Mouse (Mus musculus): ENCODE measurements around the gene Endog. TPM values are rescaled to one million over a fixed set of nuclear protein-coding genes. Genes with fewer than 3 reads are reported as not detected.
"Not testable (repeated sequence)": the region's sequence is repeated elsewhere in the genome, so short reads cannot be mapped to it uniquely, and the experiment has no call there.

Gene Endog
- total RNA-seq (2014; fragmentation: Nextera tagmentation): 1.1 and 2.4 TPM in 2 replicates
- total RNA-seq (2017): 7.8 and 8.3 TPM in 2 replicates
- polyA plus RNA-seq (2012): 36.0 and 43.2 TPM in 2 replicates

DNA sequence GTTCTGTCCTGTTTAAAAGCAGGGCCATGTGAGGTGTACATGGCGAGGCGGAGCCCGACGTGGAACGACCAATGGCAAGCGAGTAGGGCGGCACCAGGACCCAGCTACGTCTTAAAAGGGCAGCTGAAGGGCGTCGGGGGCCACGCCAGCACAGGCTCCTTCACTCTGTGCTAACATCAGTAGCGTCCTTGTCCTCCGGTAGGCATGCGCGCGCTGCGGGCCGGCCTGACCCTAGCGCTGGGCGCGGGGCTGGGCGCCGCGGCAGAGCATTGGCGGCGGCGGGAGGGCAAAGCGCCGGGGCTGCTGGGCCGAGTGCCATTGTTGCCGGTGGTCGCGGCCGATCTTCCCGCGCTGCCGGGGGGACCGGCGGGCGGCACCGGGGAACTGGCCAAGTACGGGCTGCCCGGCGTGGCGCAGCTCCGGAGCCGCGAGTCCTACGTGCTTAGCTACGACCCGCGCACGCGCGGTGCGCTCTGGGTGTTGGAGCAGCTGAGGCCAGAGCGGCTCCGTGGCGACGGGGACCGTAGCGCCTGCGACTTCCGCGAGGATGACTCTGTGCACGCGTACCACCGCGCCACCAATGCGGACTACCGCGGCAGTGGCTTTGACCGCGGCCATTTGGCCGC lies at the start of gene Endog:
Endog (plus strand) TSS at position 123 of the 626 bp plus-strand sequence.
- peaks cover 48% of the 10 kb centered on the region for H3K36me3 ChIP-seq (replicated peaks)
- H3K9me3 ChIP-seq (replicated peaks): peaks cover 25% of the 10 kb centered on the region
- no peaks in the 10 kb centered on the region for H3K27me3 ChIP-seq (ENCODE audit: insufficient read depth, low read length)
- ATAC-seq (ENCODE audit: extremely low read depth, insufficient number of reproducible peaks, low FRiP score, poor library complexity, severe bottlenecking) (peak; percentile 85), DNase-seq (ENCODE audit: low spot score) (peak; percentile 92)
- H3K4me3 ChIP-seq (ENCODE audit: low read depth, low read length): peak within 1 kb of the TSS; percentile 80
- no peak for TF ChIP-seq CTCF (IDR thresholded peaks at IDR 0.05; ENCODE audit: low read depth, low read length)
- TF ChIP-seq GATA2 (IDR thresholded peaks at IDR 0.05; ENCODE audit: borderline replicate concordance, low read depth, low read length): no peak
- peaks cover 52% of the 10 kb centered on the region for H3K4me1 ChIP-seq (ENCODE audit: insufficient read depth, low read depth, low read length)

DNA sequence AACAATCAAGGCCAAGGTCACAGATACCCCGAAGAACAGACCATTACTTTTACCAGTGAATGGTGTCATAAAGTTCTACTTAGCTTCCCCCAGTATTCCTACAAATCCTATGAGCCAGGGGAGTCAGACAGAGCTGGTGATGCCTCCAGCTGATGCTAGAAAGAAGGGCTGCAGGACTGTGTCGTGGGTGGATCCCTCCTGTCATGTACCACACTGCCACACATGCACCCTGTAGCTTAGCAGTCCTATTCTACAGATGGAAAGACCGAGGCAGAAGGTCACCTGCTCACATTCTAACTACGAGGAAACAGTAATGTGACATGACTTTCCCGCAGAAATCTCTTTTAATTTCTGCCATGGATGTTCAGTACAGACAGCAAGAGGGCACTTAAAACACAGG lies 48.5 kb upstream of the Endog start:
- Histone ChIP-seq H3K27me3 (ENCODE audit: insufficient read depth, low read length) (no peaks in the 10 kb centered on the region), H3K9me3 (replicated peaks) (no peaks in the 10 kb centered on the region), H3K4me3 (ENCODE audit: low read depth, low read length) (no peak overlapping the region), H3K36me3 (replicated peaks) (peaks cover 45% of the 10 kb centered on the region), H3K4me1 (ENCODE audit: insufficient read depth, low read depth, low read length) (peaks cover 29% of the 10 kb centered on the region)
- ATAC-seq (ENCODE audit: extremely low read depth, insufficient number of reproducible peaks, low FRiP score, poor library complexity, severe bottlenecking) (no peak), DNase-seq (ENCODE audit: low spot score) (no peak)
- no peak for TF ChIP-seq GATA2 (IDR thresholded peaks at IDR 0.05; ENCODE audit: borderline replicate concordance, low read depth, low read length)
- TF ChIP-seq GATA1 (IDR thresholded peaks at IDR 0.05; ENCODE audit: borderline replicate concordance, low read length): no peak
- no peak for TF ChIP-seq POLR2AphosphoS5 (IDR thresholded peaks at IDR 0.05; ENCODE audit: insufficient replicate concordance, low read depth, low read length)
- no peak for TF ChIP-seq CTCF (IDR thresholded peaks at IDR 0.05; ENCODE audit: low read depth, low read length)
- no peak for TF ChIP-seq TAL1 (conservative IDR thresholded peaks at IDR 0.05; ENCODE audit: low read depth, low read length)

GRCm38 (mm10) chr2:30123729-30124471 lies 47.4 kb upstream of the Endog start:
- no peaks in the 10 kb centered on the region for H3K27me3 ChIP-seq (ENCODE audit: insufficient read depth, low read length)
- TF ChIP-seq TAL1 (conservative IDR thresholded peaks at IDR 0.05; ENCODE audit: low read depth, low read length) (no peak), POLR2AphosphoS5 (IDR thresholded peaks at IDR 0.05; ENCODE audit: insufficient replicate concordance, low read depth, low read length) (no peak), GATA2 (IDR thresholded peaks at IDR 0.05; ENCODE audit: borderline replicate concordance, low read depth, low read length) (no peak), CTCF (IDR thresholded peaks at IDR 0.05; ENCODE audit: low read depth, low read length) (no peak), GATA1 (IDR thresholded peaks at IDR 0.05; ENCODE audit: borderline replicate concordance, low read length) (no peak)
- peak overlapping the region; percentile 80 for H3K4me3 ChIP-seq (ENCODE audit: low read depth, low read length)
- no peak for ATAC-seq (ENCODE audit: extremely low read depth, insufficient number of reproducible peaks, low FRiP score, poor library complexity, severe bottlenecking)
- DNase-seq (ENCODE audit: low spot score): peak; percentile 44
- no peaks in the 10 kb centered on the region for H3K9me3 ChIP-seq (replicated peaks)
- peaks cover 35% of the 10 kb centered on the region for H3K36me3 ChIP-seq (replicated peaks)
- peaks cover 29% of the 10 kb centered on the region for H3K4me1 ChIP-seq (ENCODE audit: insufficient read depth, low read depth, low read length)

GRCm38 (mm10) chr2:30124472-30125274 lies 46.6 kb upstream of the Endog start, which contains the start of gene Zer1:
Zer1 (minus strand) TSS chr2:30124585.
- peak; percentile 91 for ATAC-seq (ENCODE audit: extremely low read depth, insufficient number of reproducible peaks, low FRiP score, poor library complexity, severe bottlenecking)

DNA sequence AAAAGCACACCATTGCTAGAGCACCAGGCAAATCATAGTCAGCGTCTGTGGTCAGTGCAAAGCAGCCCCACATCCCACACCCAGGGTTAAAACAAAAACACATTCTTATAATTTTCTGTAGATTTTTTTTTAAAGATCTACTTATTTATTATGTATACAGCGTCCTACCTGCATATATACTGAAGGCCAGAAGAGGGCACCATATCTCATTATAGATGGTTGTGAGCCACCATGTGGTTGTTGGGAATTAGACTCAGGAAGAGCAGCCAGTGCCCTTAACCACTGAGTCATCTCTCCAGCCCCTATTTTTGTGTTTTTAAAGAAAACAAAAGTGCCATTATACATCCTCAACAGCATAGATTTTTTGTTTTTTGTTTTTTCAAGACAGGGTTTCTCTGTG lies 42.5 kb upstream of the Endog start:
- no peaks in the 10 kb centered on the region for H3K27me3 ChIP-seq (ENCODE audit: insufficient read depth, low read length)
- peaks cover 26% of the 10 kb centered on the region for H3K4me1 ChIP-seq (ENCODE audit: insufficient read depth, low read depth, low read length)
- no peak overlapping the region for H3K4me3 ChIP-seq (ENCODE audit: low read depth, low read length)
- H3K9me3 ChIP-seq (replicated peaks): peaks cover 5% of the 10 kb centered on the region
- DNase-seq (ENCODE audit: low spot score): no peak
- H3K36me3 ChIP-seq (replicated peaks): no peaks in the 10 kb centered on the region
- no peak for TF ChIP-seq POLR2AphosphoS5 (IDR thresholded peaks at IDR 0.05; ENCODE audit: insufficient replicate concordance, low read depth, low read length)
- TF ChIP-seq CTCF (IDR thresholded peaks at IDR 0.05; ENCODE audit: low read depth, low read length): peak; percentile 11; the same call in 1 of the 2 replicates
- ATAC-seq (ENCODE audit: extremely low read depth, insufficient number of reproducible peaks, low FRiP score, poor library complexity, severe bottlenecking): no peak

More at GRCm38 (mm10) chr2:30124472-30125274, 46.6 kb upstream of the Endog start, which contains the start of gene Zer1:
- Histone ChIP-seq H3K27me3 (ENCODE audit: insufficient read depth, low read length) (no peaks in the 10 kb centered on the region), H3K4me1 (ENCODE audit: insufficient read depth, low read depth, low read length) (peaks cover 29% of the 10 kb centered on the region), H3K36me3 (replicated peaks) (peaks cover 29% of the 10 kb centered on the region), H3K9me3 (replicated peaks) (no peaks in the 10 kb centered on the region), H3K4me3 (ENCODE audit: low read depth, low read length) (peak within 1 kb of the TSS; percentile 80)
- TF ChIP-seq POLR2AphosphoS5 (IDR thresholded peaks at IDR 0.05; ENCODE audit: insufficient replicate concordance, low read depth, low read length) (no peak), GATA1 (IDR thresholded peaks at IDR 0.05; ENCODE audit: borderline replicate concordance, low read length) (no peak), TAL1 (conservative IDR thresholded peaks at IDR 0.05; ENCODE audit: low read depth, low read length) (no peak), GATA2 (IDR thresholded peaks at IDR 0.05; ENCODE audit: borderline replicate concordance, low read depth, low read length) (no peak), CTCF (IDR thresholded peaks at IDR 0.05; ENCODE audit: low read depth, low read length) (no peak)
- DNase-seq (ENCODE audit: low spot score): peak; percentile 92

DNA sequence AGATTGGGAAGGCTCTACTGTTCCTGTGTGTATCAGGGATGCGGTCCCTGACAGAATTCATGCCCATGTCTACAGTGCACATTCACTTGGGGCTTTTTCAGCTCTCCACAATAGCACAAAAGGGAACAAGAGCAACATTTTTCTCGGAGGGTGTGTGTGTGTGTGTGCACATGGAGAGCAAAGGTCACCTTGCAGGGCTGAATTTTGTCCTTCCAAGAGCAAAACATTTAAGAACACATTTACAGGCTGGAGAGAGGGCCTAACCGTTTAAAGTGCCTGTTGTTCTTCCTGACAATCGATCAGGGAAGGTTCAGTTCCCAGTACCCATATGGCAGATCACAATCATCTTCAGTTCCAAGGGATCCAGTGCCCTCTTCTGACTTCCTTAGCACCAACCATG lies 41.1 kb upstream of the Endog start:
- H3K27me3 ChIP-seq (ENCODE audit: insufficient read depth, low read length): no peaks in the 10 kb centered on the region
- TF ChIP-seq TAL1 (conservative IDR thresholded peaks at IDR 0.05; ENCODE audit: low read depth, low read length): no peak
- TF ChIP-seq POLR2AphosphoS5 (IDR thresholded peaks at IDR 0.05; ENCODE audit: insufficient replicate concordance, low read depth, low read length): no peak
- TF ChIP-seq CTCF (IDR thresholded peaks at IDR 0.05; ENCODE audit: low read depth, low read length): no peak
- TF ChIP-seq GATA1 (IDR thresholded peaks at IDR 0.05; ENCODE audit: borderline replicate concordance, low read length): no peak
- no peak for TF ChIP-seq GATA2 (IDR thresholded peaks at IDR 0.05; ENCODE audit: borderline replicate concordance, low read depth, low read length)
- peaks cover 29% of the 10 kb centered on the region for H3K4me1 ChIP-seq (ENCODE audit: insufficient read depth, low read depth, low read length)
- no peak overlapping the region for H3K4me3 ChIP-seq (ENCODE audit: low read depth, low read length)
- H3K36me3 ChIP-seq (replicated peaks): peaks cover 2% of the 10 kb centered on the region
- DNase-seq (ENCODE audit: low spot score): no peak
- H3K9me3 ChIP-seq (replicated peaks): peaks cover 5% of the 10 kb centered on the region
- no peak for ATAC-seq (ENCODE audit: extremely low read depth, insufficient number of reproducible peaks, low FRiP score, poor library complexity, severe bottlenecking)

- Histone ChIP-seq H3K4me1 (ENCODE audit: insufficient read depth, low read depth, low read length) (peaks cover 34% of the 10 kb centered on the region), H3K36me3 (replicated peaks) (peaks cover 13% of the 10 kb centered on the region)
- not testable (repeated sequence) for H3K4me3 ChIP-seq (ENCODE audit: low read depth, low read length); H3K27me3 ChIP-seq (ENCODE audit: insufficient read depth, low read length); ATAC-seq (ENCODE audit: extremely low read depth, insufficient number of reproducible peaks, low FRiP score, poor library complexity, severe bottlenecking); DNase-seq (ENCODE audit: low spot score); H3K9me3 ChIP-seq (replicated peaks)
Measured at GRCm38 (mm10) chr2:30131240-30131639, 40.1 kb upstream of the Endog start.

Data from G1E (cell line).